Mouse (Mus musculus): Measurements from ENCODE around the gene Zfp14. TPM values are rescaled to one million over a fixed set of nuclear protein-coding genes. Genes with fewer than 3 reads are reported as not detected.

Gene Zfp14
- polyA plus RNA-seq, 1 experiment = 1.4 TPM

GRCm38 (mm10) chr7:30062478-30062877 lies 11.3 kb upstream of the Zfp14 start:
- H3K27ac ChIP-seq (ENCODE audit: control insufficient read depth, insufficient read depth, low read depth, low read length) = no peak overlapping the region
- H3K4me3 ChIP-seq (ENCODE audit: control insufficient read depth, low read depth, low read length) = no peak overlapping the region
- no peaks in the 10 kb centered on the region for H3K4me1 ChIP-seq (ENCODE audit: control insufficient read depth, insufficient read depth, low read length)
- H3K27me3 ChIP-seq (ENCODE audit: control insufficient read depth, insufficient read depth, low read length) = no peaks in the 10 kb centered on the region
- no peaks in the 10 kb centered on the region for H3K36me3 ChIP-seq (ENCODE audit: control insufficient read depth, insufficient read depth, low read length)
- no peak; the same call in 1 of the 2 replicates for TF ChIP-seq CTCF (IDR thresholded peaks at IDR 0.05; ENCODE audit: control insufficient read depth, insufficient read depth, insufficient replicate concordance, low read depth, low read length)

GRCm38 (mm10) chr7:30060341-30060740 lies 9.2 kb upstream of the Zfp14 start:
- Histone ChIP-seq H3K36me3 (ENCODE audit: control insufficient read depth, insufficient read depth, low read length) (no peaks in the 10 kb centered on the region), H3K27me3 (ENCODE audit: control insufficient read depth, insufficient read depth, low read length) (no peaks in the 10 kb centered on the region), H3K4me1 (ENCODE audit: control insufficient read depth, insufficient read depth, low read length) (no peaks in the 10 kb centered on the region), H3K4me3 (ENCODE audit: control insufficient read depth, low read depth, low read length) (no peak overlapping the region), H3K27ac (ENCODE audit: control insufficient read depth, insufficient read depth, low read depth, low read length) (no peak overlapping the region)
- TF ChIP-seq CTCF (IDR thresholded peaks at IDR 0.05; ENCODE audit: control insufficient read depth, insufficient read depth, insufficient replicate concordance, low read depth, low read length) = no peak
- no peak for TF ChIP-seq POLR2A (IDR thresholded peaks at IDR 0.05; ENCODE audit: control insufficient read depth, low read depth, low read length)

- no peaks in the 10 kb centered on the region for H3K27me3 ChIP-seq (ENCODE audit: control insufficient read depth, insufficient read depth, low read length)
- peaks cover 2% of the 10 kb centered on the region for H3K4me1 ChIP-seq (ENCODE audit: control insufficient read depth, insufficient read depth, low read length)
- no peaks in the 10 kb centered on the region for H3K36me3 ChIP-seq (ENCODE audit: control insufficient read depth, insufficient read depth, low read length)
- TF ChIP-seq POLR2A (IDR thresholded peaks at IDR 0.05; ENCODE audit: control insufficient read depth, low read depth, low read length) (no peak), CTCF (IDR thresholded peaks at IDR 0.05; ENCODE audit: control insufficient read depth, insufficient read depth, insufficient replicate concordance, low read depth, low read length) (no peak)
- H3K27ac ChIP-seq (ENCODE audit: control insufficient read depth, insufficient read depth, low read depth, low read length) = no peak overlapping the region
- H3K4me3 ChIP-seq (ENCODE audit: control insufficient read depth, low read depth, low read length) = no peak overlapping the region
Observed at GRCm38 (mm10) chr7:30053591-30053990, 2.4 kb upstream of the Zfp14 start.

GRCm38 (mm10) chr7:30048126-30048525 lies 3.1 kb downstream of the Zfp14 start:
- H3K27me3 ChIP-seq (ENCODE audit: control insufficient read depth, insufficient read depth, low read length) = no peaks in the 10 kb centered on the region
- TF ChIP-seq POLR2A (IDR thresholded peaks at IDR 0.05; ENCODE audit: control insufficient read depth, low read depth, low read length) (no peak), CTCF (IDR thresholded peaks at IDR 0.05; ENCODE audit: control insufficient read depth, insufficient read depth, insufficient replicate concordance, low read depth, low read length) (no peak)
- H3K4me3 ChIP-seq (ENCODE audit: control insufficient read depth, low read depth, low read length) = no peak overlapping the region

GRCm38 (mm10) chr7:30044354-30044753 lies 6.8 kb downstream of the Zfp14 start:
- Histone ChIP-seq H3K27me3 (ENCODE audit: control insufficient read depth, insufficient read depth, low read length) (no peaks in the 10 kb centered on the region), H3K27ac (ENCODE audit: control insufficient read depth, insufficient read depth, low read depth, low read length) (no peak overlapping the region), H3K36me3 (ENCODE audit: control insufficient read depth, insufficient read depth, low read length) (no peaks in the 10 kb centered on the region), H3K4me3 (ENCODE audit: control insufficient read depth, low read depth, low read length) (no peak overlapping the region), H3K4me1 (ENCODE audit: control insufficient read depth, insufficient read depth, low read length) (no peaks in the 10 kb centered on the region)
- TF ChIP-seq CTCF (IDR thresholded peaks at IDR 0.05; ENCODE audit: control insufficient read depth, insufficient read depth, insufficient replicate concordance, low read depth, low read length) (no peak), POLR2A (IDR thresholded peaks at IDR 0.05; ENCODE audit: control insufficient read depth, low read depth, low read length) (no peak)

More at GRCm38 (mm10) chr7:30048126-30048525, 3.1 kb downstream of the Zfp14 start:
- Histone ChIP-seq H3K27ac (ENCODE audit: control insufficient read depth, insufficient read depth, low read depth, low read length) (no peak overlapping the region), H3K4me1 (ENCODE audit: control insufficient read depth, insufficient read depth, low read length) (peaks cover 2% of the 10 kb centered on the region), H3K36me3 (ENCODE audit: control insufficient read depth, insufficient read depth, low read length) (no peaks in the 10 kb centered on the region)

- H3K4me3 ChIP-seq (ENCODE audit: control insufficient read depth, low read depth, low read length) = peak overlapping the region; percentile 0
- TF ChIP-seq CTCF (IDR thresholded peaks at IDR 0.05; ENCODE audit: control insufficient read depth, insufficient read depth, insufficient replicate concordance, low read depth, low read length) = no peak
- TF ChIP-seq POLR2A (IDR thresholded peaks at IDR 0.05; ENCODE audit: control insufficient read depth, low read depth, low read length) = no peak
- H3K27ac ChIP-seq (ENCODE audit: control insufficient read depth, insufficient read depth, low read depth, low read length) = no peak overlapping the region
- no peaks in the 10 kb centered on the region for H3K36me3 ChIP-seq (ENCODE audit: control insufficient read depth, insufficient read depth, low read length)
- peaks cover 5% of the 10 kb centered on the region; the same call in 1 of the 2 replicates for H3K4me1 ChIP-seq (ENCODE audit: control insufficient read depth, insufficient read depth, low read length)
- H3K27me3 ChIP-seq (ENCODE audit: control insufficient read depth, insufficient read depth, low read length) = no peaks in the 10 kb centered on the region
Observed at GRCm38 (mm10) chr7:30034331-30034730, 16.8 kb downstream of the Zfp14 start.

GRCm38 (mm10) chr7:30031379-30031778 lies 19.8 kb downstream of the Zfp14 start:
- Histone ChIP-seq H3K27ac (ENCODE audit: control insufficient read depth, insufficient read depth, low read depth, low read length) (no peak overlapping the region), H3K27me3 (ENCODE audit: control insufficient read depth, insufficient read depth, low read length) (no peaks in the 10 kb centered on the region), H3K36me3 (ENCODE audit: control insufficient read depth, insufficient read depth, low read length) (no peaks in the 10 kb centered on the region), H3K4me3 (ENCODE audit: control insufficient read depth, low read depth, low read length) (no peak overlapping the region), H3K4me1 (ENCODE audit: control insufficient read depth, insufficient read depth, low read length) (peaks cover 5% of the 10 kb centered on the region; the same call in 1 of the 2 replicates)
- no peak for TF ChIP-seq CTCF (IDR thresholded peaks at IDR 0.05; ENCODE audit: control insufficient read depth, insufficient read depth, insufficient replicate concordance, low read depth, low read length)
- no peak for TF ChIP-seq POLR2A (IDR thresholded peaks at IDR 0.05; ENCODE audit: control insufficient read depth, low read depth, low read length)

GRCm38 (mm10) chr7:30030677-30031076 lies 20.5 kb downstream of the Zfp14 start:
- H3K4me3 ChIP-seq (ENCODE audit: control insufficient read depth, low read depth, low read length) = no peak overlapping the region

More at GRCm38 (mm10) chr7:30030677-30031076, 20.5 kb downstream of the Zfp14 start:
- no peak for TF ChIP-seq POLR2A (IDR thresholded peaks at IDR 0.05; ENCODE audit: control insufficient read depth, low read depth, low read length)
- peaks cover 5% of the 10 kb centered on the region; the same call in 1 of the 2 replicates for H3K4me1 ChIP-seq (ENCODE audit: control insufficient read depth, insufficient read depth, low read length)
- no peaks in the 10 kb centered on the region for H3K36me3 ChIP-seq (ENCODE audit: control insufficient read depth, insufficient read depth, low read length)
- no peak overlapping the region for H3K27ac ChIP-seq (ENCODE audit: control insufficient read depth, insufficient read depth, low read depth, low read length)
- H3K27me3 ChIP-seq (ENCODE audit: control insufficient read depth, insufficient read depth, low read length) = no peaks in the 10 kb centered on the region
